Mouse (Mus musculus): ENCODE data around the gene Tekt4.

Gene Tekt4

DNA sequence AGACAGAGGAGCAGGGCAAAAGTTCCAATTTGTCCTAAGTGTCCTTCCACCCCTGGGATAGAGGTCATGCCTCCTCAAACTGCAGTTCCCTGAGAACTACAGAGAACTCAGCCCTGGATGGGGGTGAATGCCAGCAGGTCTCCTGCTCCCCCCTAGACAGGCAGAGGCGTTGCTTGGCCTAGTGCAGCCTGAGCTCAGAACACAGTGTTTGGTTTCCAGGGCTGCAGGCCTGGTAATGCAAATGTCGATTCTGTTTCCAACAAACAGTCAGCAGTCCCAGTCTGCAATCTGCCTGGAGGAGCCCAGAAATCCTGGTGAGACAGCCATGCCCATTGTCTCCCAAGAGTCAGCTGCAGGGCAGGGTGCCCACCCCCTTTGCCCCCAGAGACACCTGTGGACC is at the start of gene Tekt4:
Gene Tekt4, plus strand, starts transcription at position 344 of the 400 bp plus-strand sequence.
- no peak for DNase-seq (ENCODE audit: low read depth)

DNA sequence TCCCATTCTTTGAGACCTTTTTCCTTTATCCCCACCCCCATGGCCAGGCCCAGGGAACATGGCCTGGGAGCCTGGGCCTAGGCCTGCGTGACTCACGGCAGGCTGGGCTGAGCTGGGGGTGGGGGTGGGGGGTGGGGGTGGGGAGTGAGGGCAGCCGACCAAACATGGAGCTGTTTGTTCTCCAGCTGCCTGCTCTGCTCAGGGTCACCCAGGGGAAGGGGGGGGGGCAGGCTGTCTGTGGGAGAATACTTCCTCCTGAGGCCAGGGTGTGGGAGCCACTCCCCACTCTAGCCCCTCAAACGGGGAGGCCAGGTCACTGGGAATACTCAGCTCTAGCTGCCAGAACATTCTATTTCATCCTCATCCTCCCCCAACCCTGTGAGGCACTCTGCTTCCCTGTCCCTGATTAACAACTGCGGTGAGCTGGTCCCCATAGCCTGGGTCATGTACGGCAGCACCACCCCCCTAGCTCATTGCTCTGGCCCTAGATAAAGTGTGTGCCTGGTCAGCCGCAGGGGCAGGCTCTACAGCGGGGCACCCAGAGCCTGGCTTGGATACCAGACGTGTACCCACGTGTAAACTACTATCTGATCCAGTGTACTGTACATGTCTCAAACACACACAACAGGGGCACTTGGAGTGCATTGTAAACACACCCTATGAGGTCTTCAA is 49.1 kb upstream of the Tekt4 start:
- no peak for DNase-seq (ENCODE audit: low read depth)

DNA sequence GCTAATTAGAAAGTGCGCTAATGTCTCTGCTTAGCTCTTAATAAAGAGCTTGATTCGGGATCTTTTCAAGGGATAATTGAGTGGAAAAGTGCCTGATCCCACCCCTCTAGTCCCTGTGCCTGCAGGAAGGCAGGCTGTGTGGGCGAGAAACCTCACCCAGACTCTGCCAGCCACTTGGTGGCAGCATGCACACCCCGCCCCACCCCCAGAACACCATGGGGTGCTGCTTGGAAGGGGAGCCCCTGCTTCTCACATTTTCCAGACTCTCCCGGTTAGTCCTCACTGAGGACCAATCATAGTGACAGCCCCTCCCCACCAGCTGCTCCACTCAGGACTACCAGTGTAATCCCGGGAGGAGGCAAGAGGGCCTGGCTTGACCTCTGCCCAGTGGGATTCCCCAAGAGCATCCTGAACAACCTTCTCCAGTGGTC is 48.4 kb upstream of the Tekt4 start:
- DNase-seq (ENCODE audit: low read depth): no peak

DNA sequence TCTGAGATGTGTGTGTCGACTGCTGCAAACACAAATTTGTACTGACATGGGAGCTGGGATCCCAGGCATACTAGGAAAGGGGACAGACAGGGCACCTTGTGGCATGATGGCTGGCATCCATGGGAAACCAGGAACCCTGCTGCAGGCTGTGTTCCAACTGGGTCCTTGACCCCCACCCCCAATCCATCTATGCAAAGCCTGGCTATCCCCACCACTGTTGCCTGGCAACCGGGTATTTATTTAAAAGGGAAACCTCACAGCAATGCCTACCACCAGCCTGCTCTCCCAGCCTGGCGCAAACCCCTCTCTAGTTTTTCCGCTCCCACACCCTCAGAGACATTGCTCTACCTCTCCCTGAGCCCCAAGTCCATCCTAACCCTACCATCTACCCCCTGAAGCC is 47.1 kb upstream of the Tekt4 start:
- no peak for DNase-seq (ENCODE audit: low read depth)

DNA sequence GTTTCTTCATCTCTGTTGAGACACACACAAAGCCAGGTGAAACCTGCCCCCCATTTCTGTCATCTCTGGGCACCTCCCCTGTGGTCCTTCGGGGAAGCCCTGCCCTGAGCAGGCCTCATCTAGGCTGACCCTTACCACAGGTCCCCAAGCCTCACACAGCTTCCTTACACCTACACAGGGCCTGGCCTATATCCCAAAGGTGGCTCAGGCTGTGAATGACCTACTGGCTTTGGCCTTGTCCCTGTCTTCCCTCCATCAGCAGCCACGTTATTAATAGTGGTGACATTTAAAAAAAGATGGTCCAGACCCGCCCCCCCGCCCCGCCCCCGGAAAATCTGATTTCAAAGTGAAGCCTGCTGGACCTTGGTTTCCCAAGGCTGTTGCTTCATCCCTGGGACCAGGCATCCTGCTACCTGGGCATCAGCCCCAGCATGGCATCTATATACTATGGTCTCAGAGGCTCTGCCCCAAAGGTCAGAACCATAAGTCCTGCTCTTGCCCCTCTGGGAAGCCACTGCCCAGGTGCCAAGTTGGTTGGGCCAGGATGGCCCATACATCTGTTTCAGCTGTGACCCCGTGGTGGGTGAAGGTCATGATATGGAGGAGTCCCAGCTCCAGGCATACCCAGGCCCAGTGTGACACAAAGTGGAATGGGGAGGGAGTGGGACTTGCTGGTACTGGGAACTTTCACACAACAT is 46.0 kb upstream of the Tekt4 start:
- DNase-seq (ENCODE audit: low read depth): no peak

DNA sequence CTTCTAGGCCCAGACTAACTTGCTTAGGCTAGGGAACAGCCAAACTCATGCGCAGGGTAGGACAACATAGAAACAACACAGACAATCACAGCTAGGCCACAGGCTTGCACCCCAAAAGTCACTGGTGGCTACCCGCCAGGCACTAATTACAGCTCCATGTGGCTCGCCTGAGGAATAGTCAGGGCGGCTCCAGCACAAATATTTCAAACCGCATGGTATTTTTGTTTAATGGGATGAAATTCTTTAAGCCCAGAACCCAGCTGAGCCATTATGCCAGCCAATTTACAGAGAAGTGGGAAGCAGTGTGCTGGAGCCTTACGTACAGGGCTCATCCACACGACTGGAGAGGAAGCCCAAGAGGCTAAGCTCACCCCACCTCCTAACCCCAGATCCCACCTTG is 44.8 kb upstream of the Tekt4 start:
- DNase-seq (ENCODE audit: low read depth): no peak

DNA sequence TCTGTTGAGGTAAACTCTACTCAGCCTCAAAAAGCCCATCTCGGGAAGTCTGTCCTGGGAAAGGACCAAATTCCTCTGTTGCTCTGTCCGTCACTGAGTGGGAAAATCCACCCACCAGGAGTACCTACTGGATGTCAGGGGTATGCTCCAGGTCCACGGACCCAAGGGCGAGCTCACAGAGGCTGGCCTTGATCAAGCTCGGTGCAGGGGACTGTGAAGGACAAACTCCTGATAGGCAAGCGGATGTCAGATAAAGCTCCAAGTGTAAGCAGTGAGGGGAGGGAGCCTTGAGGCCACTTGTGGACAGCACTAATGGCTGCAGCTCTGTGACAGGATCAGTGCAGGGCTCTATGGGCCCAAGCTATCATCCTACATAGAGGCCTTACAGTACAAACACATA is 44.2 kb upstream of the Tekt4 start:
- no peak for DNase-seq (ENCODE audit: low read depth)

DNA sequence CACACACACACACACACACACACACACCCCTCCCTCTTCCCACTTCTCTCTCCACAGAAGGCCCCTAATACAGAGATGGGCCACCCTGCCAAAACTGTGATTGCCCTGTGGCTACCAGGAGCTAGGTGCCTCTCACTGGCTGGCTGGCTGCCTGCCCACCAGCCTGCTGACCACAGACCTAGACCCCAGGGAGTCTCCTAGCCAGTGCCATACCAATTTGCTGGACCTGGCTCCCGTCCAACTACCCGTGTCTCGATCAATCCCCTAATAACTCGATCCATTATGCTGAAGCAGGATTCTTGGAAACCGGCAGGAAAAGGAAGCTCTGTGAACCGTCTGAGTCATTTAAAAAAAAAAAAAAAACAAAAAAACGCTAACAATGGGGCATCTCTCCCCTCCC is 43.6 kb upstream of the Tekt4 start:
- DNase-seq (ENCODE audit: low read depth): no peak

DNA sequence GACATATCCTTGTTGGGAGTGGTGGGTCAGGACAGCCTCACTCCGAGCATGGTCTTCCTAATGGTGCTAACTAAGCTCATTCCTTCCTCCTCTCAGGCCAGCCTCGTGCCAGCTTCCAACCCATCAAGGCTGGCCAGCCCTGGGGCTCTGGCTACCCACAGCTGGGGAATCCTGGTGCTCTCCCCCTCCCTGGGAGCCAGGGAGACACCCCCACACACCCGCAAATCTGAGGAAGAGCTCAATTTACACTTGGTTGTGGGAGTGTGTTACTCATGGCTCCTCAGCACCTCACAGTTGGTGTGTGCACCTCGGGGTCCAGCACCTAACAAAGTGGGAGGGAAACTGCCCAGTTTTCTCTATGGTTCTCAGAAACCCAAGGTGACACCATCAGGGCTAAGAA is 43.2 kb upstream of the Tekt4 start:
- no peak for DNase-seq (ENCODE audit: low read depth)

DNA sequence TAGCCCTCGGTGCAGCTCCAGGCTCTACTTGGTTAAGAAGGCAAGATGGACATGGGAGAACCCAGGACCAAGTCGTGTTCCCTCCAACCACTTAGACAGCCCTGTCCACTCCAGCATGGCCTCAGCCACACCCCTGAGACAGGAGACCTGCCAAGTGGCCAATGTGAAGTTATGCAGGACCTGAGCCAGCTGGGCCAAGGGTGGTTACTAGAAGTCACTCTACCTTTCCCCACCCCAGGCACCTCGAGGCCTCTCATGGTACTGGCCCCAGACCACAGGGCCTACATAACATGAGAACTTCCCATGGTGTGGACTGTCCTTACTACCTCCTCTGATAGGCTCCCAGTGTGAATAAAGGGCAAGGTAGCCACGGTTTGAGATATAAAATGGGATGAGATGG is 40.2 kb upstream of the Tekt4 start:
- DNase-seq (ENCODE audit: low read depth): no peak

DNA sequence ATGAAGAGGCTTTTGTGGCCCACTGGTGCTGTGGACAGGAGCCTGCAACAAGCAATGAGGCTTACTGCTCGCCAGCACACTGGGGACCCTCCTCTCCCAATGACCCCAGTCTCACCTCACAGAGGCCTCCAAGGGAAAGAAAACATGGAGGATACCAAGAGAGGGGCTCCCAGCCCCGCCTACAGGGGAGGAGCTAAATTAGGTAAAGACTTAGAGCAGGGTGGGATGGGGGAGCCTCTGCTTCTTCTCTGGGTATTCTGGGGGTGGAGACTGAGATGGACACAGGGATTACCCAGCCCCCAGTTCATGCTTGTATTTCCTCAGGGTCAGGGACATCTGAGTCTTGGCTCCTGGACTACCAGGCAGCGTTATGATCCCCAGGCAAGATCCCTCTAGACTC is 39.5 kb upstream of the Tekt4 start:
- no peak for DNase-seq (ENCODE audit: low read depth)

DNA sequence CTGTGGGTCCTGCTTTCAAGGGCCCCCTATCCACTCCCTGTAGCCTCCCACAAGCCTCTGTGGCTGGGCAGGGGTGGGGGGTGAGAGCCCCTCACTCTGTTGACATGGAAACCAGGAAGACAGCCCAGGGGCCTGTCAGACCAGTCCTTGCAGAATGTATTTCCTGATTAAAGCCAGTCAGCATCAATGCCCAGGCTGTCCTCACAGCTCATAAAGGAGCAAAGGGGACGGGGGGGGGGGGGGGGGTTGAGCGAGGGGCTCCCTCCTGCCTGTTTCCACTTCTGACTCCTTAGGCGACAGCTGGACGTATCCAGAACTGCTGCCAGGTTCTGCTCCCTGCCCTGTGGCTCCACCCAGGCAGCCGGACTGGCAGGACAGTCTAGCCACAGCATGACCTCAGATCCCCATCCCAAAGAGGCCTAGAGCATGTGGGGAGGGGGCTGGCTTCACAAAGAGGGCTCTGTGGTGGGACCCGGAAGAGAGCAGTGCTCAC is 38.9 kb upstream of the Tekt4 start:
- DNase-seq (ENCODE audit: low read depth): no peak

DNA sequence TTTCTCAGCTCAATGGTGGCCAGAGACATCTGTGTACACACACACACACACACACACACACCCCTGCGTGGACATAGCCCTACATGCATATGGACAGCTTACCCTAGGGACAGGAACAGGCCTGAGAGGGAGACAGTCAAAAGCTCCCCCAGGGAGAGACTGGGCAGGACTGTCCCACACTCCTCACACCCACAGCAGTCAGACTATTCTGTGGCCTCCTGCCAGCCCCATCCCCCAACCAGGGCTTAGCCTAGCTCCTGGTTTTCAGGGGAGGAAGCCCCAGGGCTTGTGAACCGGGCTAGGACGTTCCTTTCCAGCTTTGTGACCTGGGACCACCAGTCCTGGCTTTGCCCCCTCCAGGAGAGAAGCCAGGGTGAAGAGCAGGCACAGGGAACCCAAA is 38.2 kb upstream of the Tekt4 start:
- no peak for DNase-seq (ENCODE audit: low read depth)

DNA sequence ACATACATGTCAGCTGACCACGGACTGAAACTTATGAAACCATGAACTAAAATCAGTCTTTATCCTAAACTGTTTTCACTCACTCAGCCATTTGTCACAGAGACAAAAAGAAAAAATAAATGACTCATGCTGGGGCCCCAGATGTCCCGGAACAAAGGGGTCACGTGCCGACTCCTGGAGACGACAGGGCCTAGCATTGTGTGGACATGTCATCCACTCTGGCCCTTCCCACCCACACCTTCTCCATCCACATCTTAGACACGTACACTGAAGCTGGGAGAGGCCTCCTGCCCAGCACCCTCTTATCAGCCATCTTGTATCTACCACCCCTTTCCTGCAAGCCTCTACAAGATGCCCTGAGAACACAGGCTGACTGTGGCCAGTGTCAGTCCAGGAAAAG is 36.4 kb upstream of the Tekt4 start:
- peak; percentile 11 for DNase-seq (ENCODE audit: low read depth)

DNA sequence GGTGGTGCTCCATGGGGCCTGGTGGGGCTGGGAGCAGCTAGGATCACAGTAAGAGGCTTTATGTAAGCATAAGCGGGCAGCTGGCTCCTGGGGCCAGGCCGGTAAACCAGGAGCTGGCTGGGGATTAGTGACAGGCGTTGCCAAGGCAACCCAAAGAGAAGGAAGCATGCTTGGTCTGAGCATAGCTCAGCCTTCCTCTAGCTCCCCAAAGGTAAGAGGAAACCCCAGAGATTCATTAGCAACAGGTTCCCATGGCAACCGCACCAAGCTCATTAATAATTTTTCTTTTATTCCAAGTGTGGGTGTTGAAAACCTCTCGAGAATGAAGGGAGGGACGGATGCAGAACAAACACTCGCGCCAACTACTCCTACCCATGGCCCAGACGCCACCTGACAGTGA is 35.5 kb upstream of the Tekt4 start:
- DNase-seq (ENCODE audit: low read depth): no peak

DNA sequence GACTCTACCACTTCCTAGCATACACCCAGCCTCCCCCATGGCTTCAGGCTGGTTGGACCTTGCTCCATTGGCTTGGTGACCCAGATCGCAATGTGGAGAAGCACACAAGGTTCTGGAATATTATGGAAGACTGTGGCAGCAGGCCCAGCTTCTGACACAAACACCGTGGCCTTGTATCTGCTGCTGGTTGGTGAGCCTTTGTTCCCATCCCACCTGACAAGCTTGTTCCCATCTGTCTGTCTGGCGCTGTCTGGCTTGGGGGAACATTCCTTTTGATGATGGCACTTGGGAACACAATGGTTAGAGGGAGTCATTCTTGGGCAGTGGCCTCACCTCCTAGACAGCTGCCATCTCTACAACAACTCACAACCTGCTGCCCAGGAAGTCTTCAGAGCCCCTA is 33.4 kb upstream of the Tekt4 start:
- no peak for DNase-seq (ENCODE audit: low read depth)

DNA sequence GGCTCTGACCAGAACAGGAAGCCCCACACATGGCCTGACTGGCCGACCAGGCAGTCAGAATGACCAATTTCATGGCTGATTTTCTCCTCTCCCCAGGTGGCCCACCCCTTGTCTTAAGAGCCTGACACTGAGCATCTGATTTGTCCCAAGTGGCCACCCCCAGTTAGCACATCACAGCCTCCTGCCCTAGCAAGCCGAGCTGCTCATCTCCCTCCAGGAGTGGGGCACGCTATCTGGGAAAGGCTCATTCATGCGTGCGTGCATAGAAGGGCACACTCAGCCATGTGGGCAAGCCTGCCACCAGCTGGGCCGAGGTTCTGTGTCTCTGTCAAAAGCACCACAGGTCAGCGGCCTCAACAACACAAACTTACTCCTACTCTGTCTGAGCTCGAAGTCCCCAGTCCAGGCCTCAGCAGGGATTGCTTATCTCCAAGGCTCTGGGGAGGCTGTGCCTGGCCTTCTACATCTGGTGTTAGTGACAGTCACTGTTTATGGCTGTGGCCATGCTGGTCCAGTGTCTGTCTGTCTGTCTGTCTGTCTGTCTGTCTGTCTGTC is 29.8 kb upstream of the Tekt4 start:
- DNase-seq (ENCODE audit: low read depth): no peak

DNA sequence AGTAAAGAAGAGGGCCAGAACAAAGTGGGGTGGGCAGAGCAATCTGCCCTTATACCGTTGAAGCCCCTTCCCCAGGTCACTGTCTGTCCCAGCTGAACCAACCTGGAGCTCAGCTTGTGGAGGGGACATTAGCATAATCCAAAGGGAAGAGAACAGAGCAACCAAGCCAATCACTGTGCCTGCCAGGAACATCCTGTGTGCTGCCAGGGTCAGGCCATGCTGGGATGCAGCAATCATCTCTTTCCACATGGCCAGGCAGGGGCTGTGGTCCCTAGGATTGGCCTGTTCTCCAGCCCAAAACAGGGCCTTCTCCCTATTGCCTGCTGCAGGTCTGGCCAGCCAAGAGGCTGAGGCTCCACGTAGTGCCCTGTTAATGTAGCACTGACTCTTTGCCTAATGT is 28.4 kb upstream of the Tekt4 start:
- DNase-seq (ENCODE audit: low read depth): no peak

DNA sequence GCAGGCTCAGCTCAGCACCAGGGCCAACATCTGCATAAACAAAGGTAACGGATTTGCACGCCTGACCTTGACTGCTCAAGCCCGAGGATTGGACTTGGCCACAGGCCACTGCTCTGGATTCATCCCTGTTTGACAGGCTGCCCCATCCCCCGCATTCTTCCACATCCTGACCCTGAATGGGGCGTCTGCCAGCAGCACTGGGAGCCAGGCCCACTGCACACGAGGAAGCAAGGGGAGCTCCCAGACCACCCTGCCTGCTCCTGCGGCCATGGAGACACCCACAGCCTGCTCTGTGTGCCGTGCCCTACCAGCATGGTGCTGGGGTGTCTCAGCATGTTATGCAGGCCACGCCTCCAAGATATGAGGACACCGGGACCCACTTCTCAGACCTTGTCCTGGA is 27.0 kb upstream of the Tekt4 start:
- no peak for DNase-seq (ENCODE audit: low read depth)

DNA sequence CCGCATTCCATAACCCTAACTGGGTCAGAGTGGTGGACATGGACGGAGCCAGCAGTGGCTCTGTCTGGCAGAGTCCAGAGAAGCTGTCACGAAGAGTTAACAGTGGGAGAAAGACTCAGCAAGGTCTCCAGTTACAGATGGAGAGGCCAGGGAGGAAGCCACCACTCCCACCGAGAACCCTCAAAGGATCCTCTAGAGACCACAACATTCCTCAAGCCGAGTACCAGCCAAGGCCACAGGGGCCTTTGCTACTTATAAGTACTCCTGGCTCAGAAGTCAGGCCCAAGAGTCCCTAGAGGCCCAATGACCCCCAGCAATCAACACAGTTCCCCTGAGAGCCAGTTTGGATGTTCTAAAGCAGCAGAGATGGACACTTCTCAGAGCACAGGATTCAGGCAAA is 25.2 kb upstream of the Tekt4 start:
- DNase-seq (ENCODE audit: low read depth): no peak

DNA sequence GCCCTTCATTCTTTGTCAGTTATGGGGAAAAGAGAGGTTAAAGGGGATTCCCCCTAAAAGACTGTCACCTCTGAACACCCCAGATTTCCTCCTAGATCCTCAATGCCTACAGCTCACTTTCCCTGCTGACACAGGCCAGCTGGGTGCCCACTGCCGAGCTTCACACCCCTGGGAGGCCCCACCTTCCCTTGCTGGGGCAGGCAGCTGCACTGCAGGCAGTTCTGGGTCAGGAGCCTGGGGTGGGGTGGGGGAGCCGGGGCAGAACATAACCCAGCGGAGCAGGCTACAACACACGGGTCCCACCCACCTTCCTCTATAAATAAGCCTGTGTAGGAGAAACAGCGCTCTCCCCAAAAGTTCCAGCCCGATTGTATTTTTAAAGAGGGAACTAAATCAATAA is 24.5 kb upstream of the Tekt4 start:
- DNase-seq (ENCODE audit: low read depth): no peak

DNA sequence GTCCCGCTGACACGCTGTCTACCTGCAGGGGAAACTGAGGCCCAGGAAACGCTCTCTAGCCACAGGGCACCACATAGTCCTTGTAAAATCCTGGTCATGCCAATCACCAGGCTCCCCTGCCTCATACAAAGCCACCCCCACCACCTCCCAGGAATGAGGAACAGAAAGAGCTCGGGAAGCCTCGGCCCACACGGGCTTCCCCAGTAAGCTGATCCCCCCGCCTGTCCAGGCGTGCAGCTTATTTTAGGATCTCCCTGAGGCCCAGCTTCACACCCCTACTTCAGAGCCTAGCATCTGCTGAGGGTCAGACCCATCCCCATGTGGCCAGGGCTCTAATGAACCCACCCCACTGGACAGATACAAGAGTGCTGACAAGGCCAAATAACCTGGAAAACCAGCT is 23.9 kb upstream of the Tekt4 start:
- no peak for DNase-seq (ENCODE audit: low read depth)

DNA sequence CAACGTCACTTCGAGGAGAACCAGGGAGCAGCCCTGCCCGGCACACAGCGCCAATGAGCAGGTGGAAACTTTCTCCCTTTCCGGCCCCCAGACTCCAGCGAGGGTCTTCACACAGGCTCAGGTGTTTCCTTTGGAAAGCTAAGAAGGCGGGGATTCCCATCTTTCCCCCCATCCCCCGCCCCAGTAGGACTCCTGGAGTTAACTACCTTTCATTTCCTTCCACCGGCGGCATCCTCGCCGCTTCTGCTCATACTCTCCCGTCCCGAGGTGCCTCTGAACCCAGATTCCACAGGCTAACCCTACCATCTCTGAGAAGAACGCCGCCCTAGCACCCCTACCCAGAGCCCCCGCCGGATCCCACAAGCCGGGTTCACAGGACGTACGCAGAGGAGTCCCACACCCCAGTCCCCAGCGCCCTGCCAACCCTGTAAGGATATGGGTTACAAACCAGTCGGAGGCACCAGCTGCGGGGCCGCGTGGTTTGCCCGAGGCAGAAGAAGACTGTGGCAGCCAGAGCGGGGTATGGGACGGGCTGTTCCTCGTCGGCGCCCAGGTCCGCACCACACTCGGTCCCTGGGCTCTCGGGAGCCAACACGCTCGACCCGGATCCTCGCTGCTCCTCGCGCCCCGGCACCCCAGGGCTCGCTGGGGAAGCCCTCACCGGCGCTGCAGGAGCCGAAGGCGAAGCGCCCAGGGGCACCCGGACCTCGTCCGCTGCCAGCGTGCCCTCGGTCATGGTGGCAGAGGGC is 21.8 kb upstream of the Tekt4 start:
- DNase-seq (ENCODE audit: low read depth): no peak
